Mouse (Mus musculus) effector memory CD4-positive, alpha-beta T cell, adult 7 months (primary cell): ENCODE measurements around the gene Grb7. TPM values are rescaled to one million over a fixed set of nuclear protein-coding genes. Genes with fewer than 3 reads are reported as not detected.

ENCODE experiments used
- polyA plus RNA-seq: library from polyadenylated mRNA; unstranded; fragments of 100-300 nt; shearing (Covaris generic); gene quantifications from one replicate; pipeline ENCODE4 v1.2.1, GENCODE M21; 2017

Gene Grb7
- polyA plus RNA-seq, result 72.0 TPM

DNA sequence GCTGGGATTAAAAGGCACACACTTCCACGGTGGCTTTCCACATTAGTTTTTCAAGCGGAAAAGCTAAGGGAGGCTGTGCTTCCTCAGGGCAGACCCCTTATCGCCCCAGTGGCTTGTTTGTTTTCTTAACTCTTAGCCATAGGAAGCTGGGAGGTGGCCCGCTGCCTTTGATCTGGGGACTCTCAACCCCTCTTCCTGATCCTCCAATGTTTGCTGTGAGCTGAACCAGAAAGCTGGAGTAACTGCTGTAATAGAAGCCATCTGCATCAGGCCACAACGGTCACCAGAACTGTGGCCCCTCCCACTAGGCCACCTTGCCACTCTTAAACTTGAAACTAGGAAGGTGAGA is at the start of gene Grb7:
Gene Grb7, plus strand, starts transcription at position 182 of the 349 bp plus-strand sequence.

DNA sequence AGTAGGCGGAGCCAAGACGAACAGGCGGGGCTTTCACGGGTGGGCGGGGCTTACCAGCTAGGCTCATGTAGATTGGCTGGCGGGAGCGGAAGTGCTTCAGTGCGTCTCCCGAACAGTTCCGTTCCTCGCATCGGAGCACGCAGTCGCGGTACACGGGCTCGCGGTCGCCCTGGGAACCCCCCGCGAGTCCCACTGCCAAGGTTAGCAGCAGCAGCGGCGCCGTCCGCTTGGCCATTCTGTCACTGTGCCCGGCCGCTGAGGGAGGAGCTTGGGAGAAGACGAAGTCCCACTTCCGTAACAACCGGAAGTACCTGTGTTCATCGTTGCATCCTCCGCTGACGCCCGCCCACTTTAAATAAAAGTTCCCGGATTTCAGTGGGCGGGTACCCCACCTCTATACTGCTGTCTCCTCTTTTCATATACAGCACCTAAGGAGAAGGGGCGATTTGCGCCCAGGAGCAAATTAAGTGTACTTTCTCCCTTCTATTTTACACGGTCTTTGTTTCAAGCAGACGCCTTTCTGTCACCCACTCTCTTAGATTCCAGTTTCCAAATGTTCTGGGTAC is 46.0 kb upstream of the Grb7 start, which contains the start of gene Pgap3:
Gene Pgap3, minus strand, starts transcription at position 330 of the 566 bp plus-strand sequence.

DNA sequence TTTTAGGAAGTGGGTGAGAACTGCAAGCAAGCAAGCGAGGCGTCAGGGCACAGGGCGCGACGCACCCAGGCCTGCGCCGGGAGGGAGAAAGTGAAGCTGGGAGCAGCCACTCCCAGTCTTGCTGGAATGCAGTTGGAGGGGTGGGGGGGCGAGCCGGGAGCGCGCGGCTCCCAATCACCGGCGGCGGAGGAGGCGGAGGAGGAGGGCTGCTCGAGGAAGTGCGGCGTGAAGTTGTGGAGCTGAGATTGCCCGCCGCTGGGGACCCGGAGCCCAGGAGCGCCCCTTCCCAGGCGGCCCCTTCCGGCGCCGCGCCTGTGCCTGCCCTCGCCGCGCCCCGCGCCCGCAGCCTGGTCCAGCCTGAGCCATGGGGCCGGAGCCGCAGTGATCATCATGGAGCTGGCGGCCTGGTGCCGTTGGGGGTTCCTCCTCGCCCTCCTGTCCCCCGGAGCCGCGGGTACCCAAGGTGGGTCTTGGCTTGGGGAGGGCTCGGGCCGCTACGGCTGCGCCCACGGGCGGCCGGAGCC is 33.9 kb upstream of the Grb7 start, which contains the start of gene Erbb2:
Gene Erbb2, plus strand, starts transcription at position 198 of the 524 bp plus-strand sequence.

DNA sequence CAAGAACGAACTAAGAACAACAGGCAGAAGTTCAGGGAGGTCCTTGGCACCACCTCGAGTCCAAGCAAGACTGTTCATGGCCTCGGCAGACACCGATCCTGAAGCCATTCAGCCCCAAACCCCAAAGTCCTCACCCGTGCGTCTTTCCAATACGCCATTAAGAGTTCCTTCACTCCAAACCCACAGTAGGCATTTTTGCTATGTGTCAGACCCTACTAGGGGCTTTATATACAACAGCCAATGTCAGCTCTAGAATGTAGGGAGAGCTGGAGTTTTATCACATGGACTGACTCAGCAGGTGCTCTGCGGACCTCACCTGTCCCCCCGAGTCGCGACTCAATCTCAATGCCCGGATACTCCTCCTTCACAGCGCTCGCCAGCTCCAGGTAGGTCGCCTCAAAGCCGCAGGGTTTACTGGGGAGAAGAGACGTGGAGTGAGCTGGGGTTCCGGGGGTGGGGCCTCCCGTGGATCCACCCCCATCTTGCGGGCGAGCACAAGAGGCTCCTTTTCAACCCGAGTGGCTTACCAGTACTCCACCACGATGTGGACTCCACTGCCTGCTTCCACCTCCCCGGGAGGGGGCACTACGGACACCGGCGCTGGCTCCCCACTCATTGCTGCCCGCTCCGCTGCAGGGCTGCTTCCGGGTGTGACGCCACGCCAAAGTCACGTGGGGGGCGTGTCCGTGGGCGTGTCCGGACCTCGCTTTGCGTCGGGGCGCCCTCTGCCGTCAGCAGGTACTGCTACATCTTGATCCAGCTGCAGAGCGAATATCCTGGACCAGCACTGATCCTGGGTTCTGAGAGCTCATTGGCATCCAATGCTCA is 7.6 kb upstream of the Grb7 start, which contains the start of gene Mien1:
Gene Mien1, minus strand, starts transcription at position 661 of the 828 bp plus-strand sequence.

Other genes starting within 250 kb of the Grb7 start
- 16.3 TPM for gene Cdk12, start 243.3 kb upstream of the Grb7 start, polyA plus RNA-seq
- not detected for gene Neurod2, start 116.7 kb upstream of the Grb7 start, polyA plus RNA-seq
- gene Ppp1r1b, start 98.0 kb upstream of the Grb7 start, polyA plus RNA-seq, result 0.45 TPM
- 43.0 TPM for gene Stard3, start 88.0 kb upstream of the Grb7 start, polyA plus RNA-seq
- gene Tcap, start 62.6 kb upstream of the Grb7 start, polyA plus RNA-seq, result not detected
- not detected for gene Pnmt, start 59.9 kb upstream of the Grb7 start, polyA plus RNA-seq
- 13.1 TPM for gene Pgap3, start 45.9 kb upstream of the Grb7 start, polyA plus RNA-seq
- gene Erbb2, start 33.9 kb upstream of the Grb7 start, polyA plus RNA-seq, result not detected
- 129 TPM for gene Mien1, start 7.4 kb upstream of the Grb7 start, polyA plus RNA-seq
- gene Ikzf3, start 99.6 kb downstream of the Grb7 start, polyA plus RNA-seq, result 129 TPM
- 2.9 TPM for gene Zpbp2, start 104.7 kb downstream of the Grb7 start, polyA plus RNA-seq
- 45.7 TPM for gene Ormdl3, start 141.0 kb downstream of the Grb7 start, polyA plus RNA-seq
- not detected for gene Lrrc3c, start 151.9 kb downstream of the Grb7 start, polyA plus RNA-seq
- gene Gm12355, start 179.3 kb downstream of the Grb7 start, polyA plus RNA-seq, result 2.6 TPM
- gene Gsdma3, start 180.0 kb downstream of the Grb7 start, polyA plus RNA-seq, result not detected
- 0.93 TPM for gene Gsdma2, start 200.4 kb downstream of the Grb7 start, polyA plus RNA-seq
- not detected for gene Gsdma, start 218.0 kb downstream of the Grb7 start, polyA plus RNA-seq
- 103 TPM for gene Psmd3, start 236.2 kb downstream of the Grb7 start, polyA plus RNA-seq